Mouse (Mus musculus): ENCODE measurements around the gene Tmem185a.
"Not testable (repeated sequence)": the region's sequence is repeated elsewhere in the genome, so short reads cannot be mapped to it uniquely, and the experiment has no call there.

The Tmem185a gene

GRCm38 (mm10) chrX:70476792-70477776 lies at the start of gene Tmem185a:
Gene Tmem185a (minus strand): TSS chrX:70477180.
- peak; percentile 33 for DNase-seq (ENCODE audit: low read depth, low spot score)

GRCm38 (mm10) chrX:70514413-70514812 lies 37.4 kb upstream of the Tmem185a start:
- not testable (repeated sequence) for DNase-seq (ENCODE audit: low read depth, low spot score)

GRCm38 (mm10) chrX:70487328-70487727 lies 10.3 kb upstream of the Tmem185a start:
- not testable (repeated sequence) for DNase-seq (ENCODE audit: low read depth, low spot score)

- DNase-seq (ENCODE audit: low read depth, low spot score), result no peak
Observed at GRCm38 (mm10) chrX:70482154-70482553, 5.2 kb upstream of the Tmem185a start.

- no peak for DNase-seq (ENCODE audit: low read depth, low spot score)
Observed at GRCm38 (mm10) chrX:70478701-70479100, 1.7 kb upstream of the Tmem185a start.

- no peak for DNase-seq (ENCODE audit: low read depth, low spot score)
Observed at GRCm38 (mm10) chrX:70475215-70475765, 1.7 kb downstream of the Tmem185a start.

GRCm38 (mm10) chrX:70466897-70467296 lies 10.1 kb downstream of the Tmem185a start:
- no peak for DNase-seq (ENCODE audit: low read depth, low spot score)

- DNase-seq (ENCODE audit: low read depth, low spot score), result no peak
Observed at GRCm38 (mm10) chrX:70465489-70465888, 11.5 kb downstream of the Tmem185a start.

GRCm38 (mm10) chrX:70463621-70464020 lies 13.4 kb downstream of the Tmem185a start:
- no peak for DNase-seq (ENCODE audit: low read depth, low spot score)

GRCm38 (mm10) chrX:70452359-70452758 lies 24.6 kb downstream of the Tmem185a start:
- DNase-seq (ENCODE audit: low read depth, low spot score), result not testable (repeated sequence)

GRCm38 (mm10) chrX:70425473-70425872 lies 51.5 kb downstream of the Tmem185a start:
- not testable (repeated sequence) for DNase-seq (ENCODE audit: low read depth, low spot score)
